In the genomic region with DNA sequence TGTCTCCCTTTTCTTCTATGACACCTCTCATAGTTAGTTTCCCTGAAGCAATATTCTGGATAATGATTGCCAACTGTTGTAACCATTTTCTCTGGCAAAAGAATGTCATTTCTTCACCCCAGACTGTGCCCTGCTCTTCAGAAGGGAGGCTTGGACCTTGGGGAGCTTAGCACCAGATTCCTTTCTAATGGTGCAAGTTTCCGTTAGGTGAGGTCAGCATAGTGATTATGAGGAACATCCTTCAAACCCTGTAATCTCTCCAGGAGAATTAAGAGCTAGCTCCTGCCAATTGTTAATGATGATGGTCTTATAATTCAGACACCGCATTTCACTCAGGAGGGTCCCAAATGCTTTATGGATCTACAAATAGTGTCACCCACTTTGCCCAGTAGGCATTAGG, we compare ENCODE assay signal across 21 mouse cellular contexts. TPM values are rescaled to one million over a fixed set of nuclear protein-coding genes. Genes with fewer than 3 reads are reported as not detected.
"Had no signal": no experiment of that assay in that cellular context is flagged by ENCODE, and none has a peak within 500 bp of the region (broad histone marks: within the 10 kb centered on the region; RNA-seq: fewer than 3 reads in every experiment).

No protein-coding gene starts in this region.

- H3K9ac ChIP-seq: neural tube, embryonic 13.5 days; neural tube, embryonic 15.5 days; stomach, embryonic 15.5 days had no signal

- H3K4me2 ChIP-seq: neural tube, embryonic 13.5 days; neural tube, embryonic 15.5 days; stomach, embryonic 15.5 days had no signal

- H3K36me3 ChIP-seq: neural tube, embryonic 13.5 days; neural tube, embryonic 15.5 days; stomach, embryonic 15.5 days had no signal

- H3K4me1 ChIP-seq: stomach, embryonic 15.5 days had no signal

- H3K4me3 ChIP-seq: neural tube, embryonic 13.5 days; neural tube, embryonic 15.5 days; stomach, embryonic 15.5 days had no signal

- H3K27me3 ChIP-seq: stomach, embryonic 15.5 days had no signal

- DNase-seq: retina, postnatal 1 day; right cerebral cortex, adult 18-20 months; right cerebral cortex, postnatal 14 days; right cerebral cortex, postnatal 25 days; right cerebral cortex, postnatal 4 days; spleen, adult 18-20 months; thymus, adult 18-20 months; thymus, adult 2 months; thymus, postnatal 14 days; thymus, postnatal 25 days; thymus, postnatal 36 days; thymus, postnatal 4 days had no signal

- H3K27ac ChIP-seq: neural tube, embryonic 13.5 days; neural tube, embryonic 15.5 days; stomach, embryonic 15.5 days; stomach, postnatal 0 days had no signal

- H3K9me3 ChIP-seq: neural tube, embryonic 15.5 days; stomach, embryonic 15.5 days had no signal

RNA-seq across cellular contexts. Expression of a gene that starts 19.5 kb away (rescaled TPM):
- total RNA-seq: neutrophil, adult 5-6 weeks had no signal
- polyA plus RNA-seq: small intestine, adult 2 months; stomach, embryonic 14.5 days; stomach, embryonic 16.5 days; stomach, postnatal 0 days; urinary bladder, adult 2 months had no signal
